Mouse (Mus musculus) frontal cortex, postnatal 10 days (tissue): ENCODE data around the gene Mob2.
A peak's percentile ranks its signal among the peaks of the same experiment; 100 is the strongest.

Source experiments
- DNase-seq, 2 experiments: peaks; one replicate each; pipeline ENCODE4 v3.0.0; 2022; ENCODE audit warnings: low spot score in 2 of 2, mixed read lengths in 1 of 2

The Mob2 gene

GRCm38 (mm10) chr7:142080876-142081275 lies 20.0 kb upstream of the Mob2 start:
- DNase-seq, result no peak

- no peak for DNase-seq
Observed at GRCm38 (mm10) chr7:142079365-142079764, 18.5 kb upstream of the Mob2 start.

GRCm38 (mm10) chr7:142077138-142077537 lies 16.3 kb upstream of the Mob2 start:
- no peak for DNase-seq

- DNase-seq, result no peak
Observed at GRCm38 (mm10) chr7:142074146-142074886, 13.5 kb upstream of the Mob2 start.

GRCm38 (mm10) chr7:142071717-142072116 lies 10.9 kb upstream of the Mob2 start:
- DNase-seq, result no peak

GRCm38 (mm10) chr7:142071212-142071578 lies 10.3 kb upstream of the Mob2 start:
- no peak for DNase-seq

- no peak for DNase-seq
Observed at GRCm38 (mm10) chr7:142070458-142071211, 9.8 kb upstream of the Mob2 start.

GRCm38 (mm10) chr7:142068429-142068828 lies 7.6 kb upstream of the Mob2 start:
- DNase-seq, result no peak

GRCm38 (mm10) chr7:142060185-142060930 lies 507 bp downstream of the Mob2 start:
- no peak for DNase-seq

- no peak for DNase-seq
Observed at GRCm38 (mm10) chr7:142059024-142059423, 1.8 kb downstream of the Mob2 start.

- no peak for DNase-seq
Observed at GRCm38 (mm10) chr7:142057121-142057520, 3.7 kb downstream of the Mob2 start.

- DNase-seq, result no peak
Observed at GRCm38 (mm10) chr7:142056601-142057061, 4.2 kb downstream of the Mob2 start.

- DNase-seq, result no peak
Observed at GRCm38 (mm10) chr7:142055431-142055830, 5.4 kb downstream of the Mob2 start.

- no peak for DNase-seq
Observed at GRCm38 (mm10) chr7:142050536-142050935, 10.3 kb downstream of the Mob2 start.

- DNase-seq, result no peak
Observed at GRCm38 (mm10) chr7:142045932-142046331, 14.9 kb downstream of the Mob2 start.

GRCm38 (mm10) chr7:142045344-142045743 lies 15.5 kb downstream of the Mob2 start:
- no peak for DNase-seq

GRCm38 (mm10) chr7:142040756-142041155 lies 20.1 kb downstream of the Mob2 start:
- no peak for DNase-seq

- DNase-seq, result peak in 1 of 2 experiments; percentile 22
Observed at GRCm38 (mm10) chr7:142037553-142038170, 23.2 kb downstream of the Mob2 start.

GRCm38 (mm10) chr7:142035048-142035811 lies 25.6 kb downstream of the Mob2 start:
- DNase-seq, result no peak

GRCm38 (mm10) chr7:142034198-142034597 lies 26.7 kb downstream of the Mob2 start:
- no peak for DNase-seq

GRCm38 (mm10) chr7:142030073-142030472 lies 30.8 kb downstream of the Mob2 start:
- no peak for DNase-seq
